Mouse (Mus musculus): ENCODE measurements around the gene Sycn.

The Sycn gene

DNA sequence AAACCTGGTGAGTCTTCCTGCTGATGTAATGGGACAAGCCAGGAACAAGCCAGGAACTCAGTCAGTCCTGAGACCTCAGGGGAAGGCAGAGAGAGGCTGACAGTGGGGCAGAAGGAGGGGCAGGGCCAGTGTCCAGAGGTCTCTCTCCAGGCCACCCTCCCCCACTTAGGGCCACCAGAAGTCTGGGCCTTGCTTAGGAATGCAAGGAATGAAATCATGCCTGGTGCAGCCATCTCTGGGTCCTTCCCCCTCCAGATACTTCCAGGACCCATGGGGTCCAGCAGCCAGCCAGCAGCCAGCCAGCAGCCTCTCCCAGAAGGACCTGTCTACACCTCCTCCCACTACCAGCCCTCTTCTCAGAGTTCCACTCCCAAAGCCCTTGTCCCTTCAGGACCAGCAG is 47.0 kb downstream of the Sycn start:
- no peak for DNase-seq
